Comparison of ENCODE assay signal across 7 mouse cellular contexts in genomic region chr3:27703081-27703480, GRCm38 (mm10).
"Had no signal": no experiment of that assay in that cellular context is flagged by ENCODE, and none has a peak within 500 bp of the region (broad histone marks: within the 10 kb centered on the region; RNA-seq: fewer than 3 reads in every experiment).

No protein-coding gene starts in this region.

- DNase-seq: lung, adult 18-20 months; lung, embryonic 14.5 days; lung, postnatal 10 days; right cerebral cortex, postnatal 14 days; thymus, adult 18-20 months; thymus, postnatal 14 days; thymus, postnatal 36 days had no signal
